Mouse (Mus musculus): ENCODE measurements at regions not wholly inside any gene's neighbourhood (a gene's known extent, or its start where the extent isn't known, plus 50 kb on each side); places are given as distances from the start of the nearest gene placed in this dataset.

GRCm38 (mm10) chr8:116116625-116117024 lies 388.1 kb upstream of the Dynlrb2 start:
- H3K36me3 ChIP-seq (ENCODE audit: control insufficient read depth, insufficient read depth, low read length), result no peaks in the 10 kb centered on the region
- no peaks in the 10 kb centered on the region for H3K27me3 ChIP-seq (replicated peaks; ENCODE audit: control insufficient read depth, insufficient read depth, low read length)
- WGBS, result 65% methylated on average over 7 of the region's 7 CpGs
- no peak overlapping the region for H3K9ac ChIP-seq (ENCODE audit: low read depth, low read length)
- peaks cover 19% of the 10 kb centered on the region for H3K4me1 ChIP-seq (ENCODE audit: control insufficient read depth, insufficient read depth, low read length)
- ATAC-seq, result no peak
- H3K4me2 ChIP-seq (ENCODE audit: low read depth, low read length), result no peak overlapping the region
- H3K9me3 ChIP-seq (ENCODE audit: control insufficient read depth, low read length), result no peaks in the 10 kb centered on the region
- H3K4me3 ChIP-seq (ENCODE audit: low read length), result no peak overlapping the region
- no peak overlapping the region for H3K27ac ChIP-seq (ENCODE audit: low read length)

- Histone ChIP-seq H3K9me3 (ENCODE audit: control insufficient read depth, low read length) (no peaks in the 10 kb centered on the region), H3K4me3 (ENCODE audit: low read length) (no peak overlapping the region; the same call in 1 of the 2 replicates), H3K27me3 (replicated peaks; ENCODE audit: control insufficient read depth, insufficient read depth, low read length) (no peaks in the 10 kb centered on the region), H3K9ac (ENCODE audit: low read depth, low read length) (no peak overlapping the region), H3K27ac (ENCODE audit: low read length) (peak overlapping the region; percentile 31; the same call in 1 of the 2 replicates), H3K4me2 (ENCODE audit: low read depth, low read length) (peak overlapping the region; percentile 15), H3K4me1 (ENCODE audit: control insufficient read depth, insufficient read depth, low read length) (peaks cover 23% of the 10 kb centered on the region), H3K36me3 (ENCODE audit: control insufficient read depth, insufficient read depth, low read length) (no peaks in the 10 kb centered on the region)
- peak; percentile 72 for ATAC-seq
- WGBS, result 20% methylated on average over 18 of the region's 18 CpGs
Observed at GRCm38 (mm10) chr8:116115811-116116372, 388.9 kb upstream of the Dynlrb2 start.

- WGBS, result 44% methylated on average over 2 of the region's 2 CpGs
- H3K4me1 ChIP-seq (ENCODE audit: control insufficient read depth, insufficient read depth, low read length), result peaks cover 23% of the 10 kb centered on the region
Observed at GRCm38 (mm10) chr8:116114978-116115377, 389.8 kb upstream of the Dynlrb2 start.

GRCm38 (mm10) chr8:116114502-116114901 lies 390.3 kb upstream of the Dynlrb2 start:
- 66% methylated on average over 2 of the region's 2 CpGs for WGBS
- no peak; the same call in 1 of the 2 replicates for ATAC-seq
- H3K4me3 ChIP-seq (ENCODE audit: low read length), result no peak overlapping the region

More at GRCm38 (mm10) chr8:116114978-116115377, 389.8 kb upstream of the Dynlrb2 start:
- ATAC-seq, result peak; percentile 74
- Histone ChIP-seq H3K36me3 (ENCODE audit: control insufficient read depth, insufficient read depth, low read length) (no peaks in the 10 kb centered on the region), H3K9ac (ENCODE audit: low read depth, low read length) (no peak overlapping the region), H3K9me3 (ENCODE audit: control insufficient read depth, low read length) (no peaks in the 10 kb centered on the region), H3K27ac (ENCODE audit: low read length) (no peak overlapping the region), H3K27me3 (replicated peaks; ENCODE audit: control insufficient read depth, insufficient read depth, low read length) (no peaks in the 10 kb centered on the region), H3K4me3 (ENCODE audit: low read length) (no peak overlapping the region), H3K4me2 (ENCODE audit: low read depth, low read length) (no peak overlapping the region)

GRCm38 (mm10) chr8:116111168-116111567 lies 393.6 kb upstream of the Dynlrb2 start:
- no peaks in the 10 kb centered on the region for H3K27me3 ChIP-seq (replicated peaks; ENCODE audit: control insufficient read depth, insufficient read depth, low read length)
- H3K4me1 ChIP-seq (ENCODE audit: control insufficient read depth, insufficient read depth, low read length), result peaks cover 18% of the 10 kb centered on the region
- ATAC-seq, result 0 out of 2 replicates have a peak, but pooled peaks have one; percentile 36
- H3K36me3 ChIP-seq (ENCODE audit: control insufficient read depth, insufficient read depth, low read length), result no peaks in the 10 kb centered on the region
- H3K9me3 ChIP-seq (ENCODE audit: control insufficient read depth, low read length), result 0 out of 2 replicates have a peak, but pooled peaks cover 2% of the 10 kb centered on the region
- WGBS, result 19% methylated on average over 12 of the region's 12 CpGs
- H3K4me3 ChIP-seq (ENCODE audit: low read length), result no peak overlapping the region
- H3K4me2 ChIP-seq (ENCODE audit: low read depth, low read length), result peak overlapping the region; percentile 4; the same call in 1 of the 2 replicates
- H3K27ac ChIP-seq (ENCODE audit: low read length), result no peak overlapping the region
- H3K9ac ChIP-seq (ENCODE audit: low read depth, low read length), result no peak overlapping the region

More at GRCm38 (mm10) chr8:116114502-116114901, 390.3 kb upstream of the Dynlrb2 start:
- Histone ChIP-seq H3K27ac (ENCODE audit: low read length) (no peak overlapping the region), H3K4me1 (ENCODE audit: control insufficient read depth, insufficient read depth, low read length) (peaks cover 23% of the 10 kb centered on the region), H3K36me3 (ENCODE audit: control insufficient read depth, insufficient read depth, low read length) (no peaks in the 10 kb centered on the region), H3K4me2 (ENCODE audit: low read depth, low read length) (no peak overlapping the region), H3K27me3 (replicated peaks; ENCODE audit: control insufficient read depth, insufficient read depth, low read length) (no peaks in the 10 kb centered on the region), H3K9me3 (ENCODE audit: control insufficient read depth, low read length) (no peaks in the 10 kb centered on the region), H3K9ac (ENCODE audit: low read depth, low read length) (no peak overlapping the region)

GRCm38 (mm10) chr8:116096666-116097065 lies 389.1 kb upstream of the Maf start:
- Histone ChIP-seq H3K4me3 (ENCODE audit: low read length) (no peak overlapping the region), H3K27ac (ENCODE audit: low read length) (no peak overlapping the region), H3K4me2 (ENCODE audit: low read depth, low read length) (no peak overlapping the region), H3K9ac (ENCODE audit: low read depth, low read length) (no peak overlapping the region), H3K9me3 (ENCODE audit: control insufficient read depth, low read length) (no peaks in the 10 kb centered on the region), H3K4me1 (ENCODE audit: control insufficient read depth, insufficient read depth, low read length) (peaks cover 5% of the 10 kb centered on the region; the same call in 1 of the 2 replicates), H3K27me3 (replicated peaks; ENCODE audit: control insufficient read depth, insufficient read depth, low read length) (no peaks in the 10 kb centered on the region), H3K36me3 (ENCODE audit: control insufficient read depth, insufficient read depth, low read length) (no peaks in the 10 kb centered on the region)
- ATAC-seq, result peak; percentile 50; the same call in 1 of the 2 replicates
- WGBS, result 26% methylated on average over 3 of the region's 3 CpGs

- no peak overlapping the region for H3K9ac ChIP-seq (ENCODE audit: low read depth, low read length)
- 93% methylated on average over 2 of the region's 2 CpGs for WGBS
- H3K27me3 ChIP-seq (replicated peaks; ENCODE audit: control insufficient read depth, insufficient read depth, low read length), result no peaks in the 10 kb centered on the region
- H3K27ac ChIP-seq (ENCODE audit: low read length), result no peak overlapping the region
- no peak overlapping the region for H3K4me3 ChIP-seq (ENCODE audit: low read length)
- ATAC-seq, result no peak
- H3K36me3 ChIP-seq (ENCODE audit: control insufficient read depth, insufficient read depth, low read length), result no peaks in the 10 kb centered on the region
- H3K4me1 ChIP-seq (ENCODE audit: control insufficient read depth, insufficient read depth, low read length), result 0 out of 2 replicates have a peak, but pooled peaks cover 5% of the 10 kb centered on the region
- H3K9me3 ChIP-seq (ENCODE audit: control insufficient read depth, low read length), result no peaks in the 10 kb centered on the region
- H3K4me2 ChIP-seq (ENCODE audit: low read depth, low read length), result no peak overlapping the region
Observed at GRCm38 (mm10) chr8:116083156-116083555, 375.6 kb upstream of the Maf start.

GRCm38 (mm10) chr8:116078849-116079407 lies 371.3 kb upstream of the Maf start:
- 50% methylated on average over 5 of the region's 5 CpGs for WGBS

GRCm38 (mm10) chr8:116071497-116071896 lies 363.9 kb upstream of the Maf start:
- no peak overlapping the region for H3K4me3 ChIP-seq (ENCODE audit: low read length)
- no peak overlapping the region for H3K9ac ChIP-seq (ENCODE audit: low read depth, low read length)
- H3K9me3 ChIP-seq (ENCODE audit: control insufficient read depth, low read length), result no peaks in the 10 kb centered on the region
- ATAC-seq, result peak; percentile 45
- WGBS, result 75% methylated on average over 7 of the region's 7 CpGs
- H3K4me1 ChIP-seq (ENCODE audit: control insufficient read depth, insufficient read depth, low read length), result peaks cover 4% of the 10 kb centered on the region; the same call in 1 of the 2 replicates
- H3K4me2 ChIP-seq (ENCODE audit: low read depth, low read length), result no peak overlapping the region
- H3K27me3 ChIP-seq (replicated peaks; ENCODE audit: control insufficient read depth, insufficient read depth, low read length), result no peaks in the 10 kb centered on the region
- H3K36me3 ChIP-seq (ENCODE audit: control insufficient read depth, insufficient read depth, low read length), result no peaks in the 10 kb centered on the region
- H3K27ac ChIP-seq (ENCODE audit: low read length), result 0 out of 2 replicates have a peak overlapping the region, but pooled peaks have one; percentile 5

More at GRCm38 (mm10) chr8:116078849-116079407, 371.3 kb upstream of the Maf start:
- Histone ChIP-seq H3K4me2 (ENCODE audit: low read depth, low read length) (no peak overlapping the region), H3K27me3 (replicated peaks; ENCODE audit: control insufficient read depth, insufficient read depth, low read length) (no peaks in the 10 kb centered on the region), H3K9me3 (ENCODE audit: control insufficient read depth, low read length) (no peaks in the 10 kb centered on the region), H3K4me1 (ENCODE audit: control insufficient read depth, insufficient read depth, low read length) (0 out of 2 replicates have a peak, but pooled peaks cover 5% of the 10 kb centered on the region), H3K4me3 (ENCODE audit: low read length) (no peak overlapping the region), H3K9ac (ENCODE audit: low read depth, low read length) (no peak overlapping the region), H3K27ac (ENCODE audit: low read length) (peak overlapping the region; percentile 7), H3K36me3 (ENCODE audit: control insufficient read depth, insufficient read depth, low read length) (no peaks in the 10 kb centered on the region)
- no peak; the same call in 1 of the 2 replicates for ATAC-seq
